Mouse (Mus musculus) lung, adult 10 weeks (tissue): Measurements from ENCODE around the gene Sel1l2. TPM values are rescaled to one million over a fixed set of nuclear protein-coding genes. Genes with fewer than 3 reads are reported as not detected.

Source experiments
- polyA plus RNA-seq: library from polyadenylated mRNA; stranded (reverse); fragments of 350-450 nt; fragmentation: Illumina TruSeq; extraction: RNeasy Lipid Tissue Mini Kit (QIAGEN cat#74804); gene quantifications from one replicate; pipeline ENCODE4 v1.2.3, GENCODE M21; 2014; ENCODE audit warnings: low read depth, low replicate concordance; ENCODE audit not compliant: insufficient read depth

Sel1l2 gene
- polyA plus RNA-seq, result not detected

DNA sequence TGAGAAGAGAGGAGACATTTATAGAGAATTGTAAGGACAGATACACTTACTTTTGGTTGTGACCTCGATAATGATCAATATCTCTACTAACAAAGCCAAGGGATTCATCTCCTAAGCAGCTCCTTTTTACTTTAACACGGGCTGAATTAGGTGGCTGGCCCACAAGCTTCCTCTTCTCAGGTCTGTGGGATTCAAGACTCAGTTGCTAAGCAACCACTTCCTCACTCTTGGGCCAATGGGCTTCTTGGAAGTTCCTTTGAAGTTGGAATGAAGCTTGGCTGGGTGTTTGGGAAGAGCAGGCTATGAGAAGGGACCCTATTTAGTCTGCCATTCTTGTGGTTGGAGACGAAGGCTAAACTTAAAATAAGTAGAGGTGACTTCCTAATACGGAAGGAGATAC lies at the start of gene Sel1l2:
Gene Sel1l2 (minus strand): TSS at position 182 of the 400 bp plus-strand sequence.

GRCm38 (mm10) chr2:140395179-140395578 lies 5.7 kb upstream of the Sel1l2 start, which contains the start of gene Macrod2:
Gene Macrod2, plus strand, starts transcription at chr2:140395309.

Other genes starting within 250 kb of the Sel1l2 start
- gene Gm17374, start 237.7 kb downstream of the Sel1l2 start, polyA plus RNA-seq, result not detected
- gene Esf1, start 219.1 kb downstream of the Sel1l2 start, polyA plus RNA-seq, result 7.9 TPM
- 13.9 TPM for gene Ndufaf5, start 219.1 kb downstream of the Sel1l2 start, polyA plus RNA-seq
- 7.5 TPM for gene Macrod2, start 5.6 kb upstream of the Sel1l2 start, polyA plus RNA-seq